Mouse (Mus musculus): ENCODE measurements around the gene Tcirg1.

- TF ChIP-seq CTCF (IDR thresholded peaks at IDR 0.05; ENCODE audit: low read depth, low read length) = no peak
- TF ChIP-seq POLR2A (IDR thresholded peaks at IDR 0.05; ENCODE audit: borderline replicate concordance, low read depth, low read length) = no peak
These were observed 48.9 kb upstream of the Tcirg1 start for GRCm38 (mm10) chr19:3955804-3956203.
